Mouse (Mus musculus) hindbrain, embryonic 14.5 days (tissue): ENCODE measurements around the gene Slx4. TPM values are rescaled to one million over a fixed set of nuclear protein-coding genes. Genes with fewer than 3 reads are reported as not detected.

Experiments used
- ATAC-seq: fragments of 200-750 bp; cut with Nextera tagmentation; 2 replicates; pipeline ENCODE4 v1.8.0; 2017; ENCODE audit warnings: moderate number of reproducible peaks, mild to moderate bottlenecking, moderate TSS enrichment, moderate library complexity; ENCODE audit not compliant: low FRiP score
- DNase-seq: peaks from one replicate; pipeline ENCODE4 v3.0.0-alpha.2; 2015; ENCODE audit warnings: low spot score
- H3K27ac ChIP-seq: fragments of 300-500 bp; sonication (generic); 2 replicates; pipeline ENCODE4 v1.5.1; 2014; ENCODE audit warnings: mild to moderate bottlenecking, moderate library complexity
- H3K27me3 ChIP-seq: fragments of 300-500 bp; sonication (generic); 2 replicates; pipeline ENCODE4 v1.6.1; 2014; ENCODE audit warnings: mild to moderate bottlenecking, low read length, mixed read lengths; ENCODE audit not compliant: control insufficient read depth, insufficient read depth
- H3K36me3 ChIP-seq: fragments of 300-500 bp; sonication (generic); replicated peaks from 2 replicates; pipeline ENCODE4 v1.6.1; 2014; ENCODE audit not compliant: control insufficient read depth, insufficient read depth
- H3K4me1 ChIP-seq: fragments of 300-500 bp; sonication (generic); replicated peaks from 2 replicates; pipeline ENCODE4 v1.6.1; 2014; ENCODE audit warnings: antibody characterized with exemption, low read length, mixed read lengths; ENCODE audit not compliant: control insufficient read depth, insufficient read depth
- H3K4me2 ChIP-seq: fragments of 300-500 bp; sonication (generic); replicated peaks from 2 replicates; pipeline ENCODE4 v1.6.1; 2014; ENCODE audit warnings: mild to moderate bottlenecking, moderate library complexity
- H3K4me3 ChIP-seq: fragments of 300-500 bp; sonication (generic); replicated peaks from 2 replicates; pipeline ENCODE4 v1.5.1; 2014; ENCODE audit warnings: mild to moderate bottlenecking, low read length
- H3K9ac ChIP-seq: fragments of 300-500 bp; sonication (generic); 2 replicates; pipeline ENCODE4 v1.6.1; 2014
- H3K9me3 ChIP-seq: fragments of 300-500 bp; sonication (generic); 2 replicates; pipeline ENCODE4 v1.6.1; 2016; ENCODE audit warnings: low read length; ENCODE audit not compliant: control insufficient read depth
- WGBS: fragments of 180-500 bp; shearing (Covaris S2); extraction: QIAGEN DNeasy Blood & Tissue Kit; methylation state at CpG from one replicate; pipeline ENCODE4 v1.1.7; 2014; 5-methylcytosine and 5-hydroxymethylcytosine counted together
- polyA plus RNA-seq: library from polyadenylated mRNA; unstranded; fragments of >200 nt; fragmentation: Nextera tagmentation; extraction: Ambion mirVana; gene quantifications from 2 replicates; pipeline ENCODE4 v1.2.1, GENCODE M21; 2014

The Slx4 gene
- polyA plus RNA-seq, 1 experiment from 2014 or later, result 35.3 TPM

DNA sequence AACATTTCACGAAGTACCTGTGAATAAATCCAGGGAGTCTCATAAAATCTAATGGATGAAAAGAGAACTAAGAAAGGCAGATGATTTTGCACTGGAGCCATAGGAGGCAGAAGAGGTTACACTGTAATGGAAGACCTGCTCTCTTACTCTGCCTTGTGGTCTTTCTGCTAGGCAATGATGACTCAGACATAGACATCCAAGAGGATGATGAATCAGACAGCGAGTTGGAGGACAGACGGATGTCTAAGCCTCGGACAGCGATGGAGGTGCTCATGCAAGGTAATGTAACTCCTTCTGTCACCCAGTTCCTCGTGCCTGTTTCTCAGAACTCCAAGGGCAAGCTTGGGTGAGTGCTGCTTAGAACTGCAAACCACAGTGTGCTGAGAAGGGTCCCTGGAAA is 70.0 kb downstream of the Slx4 start:
- WGBS, result 94% methylated on average over 6 of the region's 6 CpGs
- ATAC-seq (no peak), DNase-seq (no peak)
- Histone ChIP-seq H3K36me3 (peaks cover 92% of the 10 kb centered on the region), H3K27ac (no peak overlapping the region), H3K4me1 (no peaks in the 10 kb centered on the region), H3K4me3 (no peak overlapping the region), H3K9ac (no peak overlapping the region), H3K9me3 (no peaks in the 10 kb centered on the region), H3K4me2 (no peak overlapping the region), H3K27me3 (no peaks in the 10 kb centered on the region)

- Histone ChIP-seq H3K4me1 (no peaks in the 10 kb centered on the region), H3K9ac (no peak overlapping the region), H3K9me3 (no peaks in the 10 kb centered on the region), H3K36me3 (peaks cover 87% of the 10 kb centered on the region), H3K4me3 (no peak overlapping the region), H3K27ac (no peak overlapping the region), H3K4me2 (no peak overlapping the region), H3K27me3 (no peaks in the 10 kb centered on the region)
- ATAC-seq, result no peak
- WGBS, result 78% methylated on average over 7 of the region's 7 CpGs
- no peak for DNase-seq
Measured at GRCm38 (mm10) chr16:3929151-3929550, 74.4 kb downstream of the Slx4 start.

Other genes with a start within 250 kb of the Slx4 start
- not detected in 2 replicates for gene Olfr15, start 172.9 kb downstream of the Slx4 start, polyA plus RNA-seq
- gene Zfp174, start 156.5 kb downstream of the Slx4 start, polyA plus RNA-seq, result 2.9 TPM in 2 replicates
- 97.0 and 104 TPM in 2 replicates for gene Naa60, start 131.4 kb downstream of the Slx4 start, polyA plus RNA-seq
- gene Zfp597, start 119.2 kb downstream of the Slx4 start, polyA plus RNA-seq, result 19.5 and 21.2 TPM in 2 replicates
- 2.8 and 5.2 TPM in 2 replicates for gene Gm20695, start 119.1 kb downstream of the Slx4 start, polyA plus RNA-seq
- 11.2 and 11.4 TPM in 2 replicates for gene 1700037C18Rik, start 95.1 kb downstream of the Slx4 start, polyA plus RNA-seq
- gene Cluap1, start 95.0 kb downstream of the Slx4 start, polyA plus RNA-seq, result 37.4 and 40.8 TPM in 2 replicates
- gene Nlrc3, start 27.1 kb downstream of the Slx4 start, polyA plus RNA-seq, result 1.0 and 1.4 TPM in 2 replicates
- 6.3 and 6.8 TPM in 2 replicates for gene Dnase1, start 33.2 kb upstream of the Slx4 start, polyA plus RNA-seq
- gene Trap1, start 74.1 kb upstream of the Slx4 start, polyA plus RNA-seq, result 47.9 and 54.4 TPM in 2 replicates
- 38.8 and 45.7 TPM in 2 replicates for gene Crebbp, start 210.2 kb upstream of the Slx4 start, polyA plus RNA-seq